Mouse (Mus musculus): ENCODE measurements around the gene Col25a1.
A peak's percentile ranks its signal among the peaks of the same experiment; 100 is the strongest.

Gene Col25a1

DNA sequence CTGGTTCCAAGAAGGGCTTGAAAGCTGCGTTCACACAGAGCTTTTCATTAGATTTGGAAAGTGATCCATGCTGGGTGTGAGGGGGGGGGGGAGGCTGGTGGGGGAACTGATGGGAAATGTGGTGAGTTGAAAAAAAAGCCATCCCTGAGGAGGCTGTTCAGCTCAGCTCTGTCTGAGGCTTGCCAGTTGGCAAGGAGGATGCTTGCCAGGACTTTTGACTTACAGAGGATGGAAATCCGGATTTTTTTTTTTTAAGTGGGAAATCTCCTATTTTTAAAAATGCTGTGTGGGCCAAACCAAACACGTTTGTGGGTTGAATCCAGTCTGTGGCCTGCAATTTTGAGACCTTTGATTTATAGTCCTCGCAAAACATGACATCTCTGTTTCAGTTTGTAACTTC, 35.6 kb downstream of the Col25a1 start:
- no peak for DNase-seq

DNA sequence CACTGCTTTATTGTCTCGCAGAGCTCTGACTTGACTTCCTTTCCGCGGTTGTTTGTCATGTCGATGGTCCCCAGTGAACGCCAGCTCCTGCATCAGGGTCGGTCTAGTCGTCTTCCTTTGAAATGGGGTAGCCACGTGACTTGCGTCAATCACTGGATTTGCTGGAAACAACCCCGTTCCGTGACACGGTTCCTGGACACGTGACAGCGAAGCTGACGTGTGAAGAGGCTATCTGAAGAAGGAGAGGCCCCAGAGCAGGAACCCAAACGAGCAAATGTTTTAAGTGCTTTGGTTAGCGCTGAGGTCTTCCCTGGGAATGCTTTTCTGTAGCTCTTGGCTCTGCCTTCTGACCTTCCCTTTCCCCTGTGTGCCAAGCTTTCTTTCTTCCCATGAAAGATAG, 41.5 kb downstream of the Col25a1 start:
- DNase-seq = no peak

DNA sequence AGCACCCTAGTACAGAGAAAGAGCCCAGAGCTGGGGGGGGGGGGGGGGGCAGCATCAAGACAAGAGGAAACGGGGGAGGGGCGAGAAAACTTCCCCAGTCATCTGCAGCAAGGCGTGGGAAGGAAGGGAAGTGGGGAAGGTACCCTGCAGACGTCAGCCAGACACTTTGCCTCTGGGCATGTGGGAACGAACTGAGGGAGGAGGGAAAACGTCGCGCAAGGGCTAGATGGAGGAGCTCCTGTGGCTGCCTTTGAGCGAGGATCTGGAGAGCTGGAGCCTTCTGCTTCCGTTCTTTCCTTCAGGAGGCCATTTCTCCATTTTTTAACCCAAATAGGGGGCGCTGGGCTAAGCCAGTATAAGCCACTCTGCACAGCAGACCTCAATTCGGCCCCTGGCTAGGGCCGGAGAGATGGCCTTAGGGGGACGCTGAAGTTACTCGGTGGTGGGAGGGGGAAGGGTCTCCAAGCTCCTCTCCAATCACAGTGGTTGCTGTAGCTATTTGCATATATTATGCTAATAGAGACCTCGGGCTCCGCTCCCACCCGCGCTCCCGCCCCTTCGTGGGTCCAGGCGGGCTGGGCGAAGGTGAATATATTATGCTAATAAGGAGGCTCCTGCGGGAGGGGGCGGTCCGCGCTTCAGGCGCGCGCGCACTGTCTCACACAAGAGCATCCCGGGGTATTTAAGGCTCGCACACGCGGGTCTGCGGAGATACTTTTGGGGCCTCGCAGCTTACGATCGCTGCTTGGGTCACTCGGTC, 49.1 kb downstream of the Col25a1 start:
- peak; percentile 74 for DNase-seq

DNA sequence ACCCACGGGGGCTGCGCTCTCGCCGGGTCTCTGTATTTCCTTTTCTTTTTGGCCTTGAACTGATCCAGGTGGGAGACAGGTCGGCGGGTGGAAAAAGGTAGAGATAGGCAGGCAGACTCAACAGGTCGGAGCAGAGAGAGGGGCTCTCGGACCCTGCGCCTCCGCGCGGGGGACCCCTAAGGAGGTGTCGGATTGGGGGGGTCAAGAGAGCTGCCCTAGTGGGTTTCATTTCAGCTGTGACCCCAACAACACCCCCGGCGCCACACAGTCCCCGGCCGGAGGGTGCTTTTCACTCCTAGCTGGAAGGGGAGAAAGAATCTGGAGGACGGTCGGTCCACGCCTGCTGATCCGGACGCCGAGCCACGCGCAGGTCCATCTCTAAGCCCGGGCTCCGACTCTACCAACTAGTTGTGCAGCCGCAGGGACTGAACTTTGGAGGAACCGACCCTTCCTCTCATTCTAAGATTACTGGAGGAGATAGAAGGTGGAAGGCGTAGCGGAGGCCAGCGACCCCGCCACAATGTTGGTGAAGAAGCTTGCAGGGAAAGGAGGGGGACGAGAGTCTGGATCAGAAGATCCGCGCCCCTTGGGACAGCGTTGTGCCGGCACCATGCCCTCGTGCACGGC, 49.8 kb downstream of the Col25a1 start:
- DNase-seq = peak; percentile 28

DNA sequence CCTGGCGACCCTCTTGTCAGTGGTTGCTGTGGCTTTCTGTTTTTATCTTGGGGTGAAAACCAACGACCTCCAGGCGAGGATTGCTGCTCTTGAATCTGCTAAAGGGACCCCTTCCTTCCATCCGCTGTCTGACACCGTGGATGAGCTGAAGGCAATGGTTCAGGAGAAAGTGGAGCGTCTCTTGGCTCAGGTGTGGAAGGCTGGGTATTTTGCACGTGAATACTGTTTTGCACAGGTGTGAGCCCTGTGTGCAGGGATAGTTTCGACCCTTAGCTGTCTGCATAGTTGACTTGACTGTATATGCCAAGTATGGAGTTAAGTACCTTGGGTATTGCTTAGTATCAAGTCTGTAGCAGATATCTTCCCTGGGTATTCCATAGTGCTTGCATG, 50.3 kb downstream of the Col25a1 start:
- DNase-seq = no peak

DNA sequence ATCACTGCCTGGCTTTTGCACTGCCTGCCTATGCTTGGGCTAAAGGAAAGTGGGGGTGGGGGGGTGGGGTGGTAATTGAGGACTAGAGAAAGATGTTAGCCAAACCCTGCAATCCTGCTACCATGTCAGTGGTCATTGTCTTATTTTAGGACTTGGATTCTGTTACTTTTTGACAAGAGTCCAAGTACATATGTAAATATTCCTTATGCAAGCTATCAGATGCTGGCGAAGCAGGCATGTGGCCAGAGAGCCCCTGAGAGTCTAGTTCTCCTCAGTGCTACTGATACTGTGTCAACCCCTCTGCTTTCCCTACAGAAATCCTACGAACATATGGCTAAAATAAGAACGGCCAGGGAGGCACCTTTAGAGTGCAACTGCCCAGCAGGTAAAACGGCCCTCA, 51.1 kb downstream of the Col25a1 start:
- DNase-seq = no peak

DNA sequence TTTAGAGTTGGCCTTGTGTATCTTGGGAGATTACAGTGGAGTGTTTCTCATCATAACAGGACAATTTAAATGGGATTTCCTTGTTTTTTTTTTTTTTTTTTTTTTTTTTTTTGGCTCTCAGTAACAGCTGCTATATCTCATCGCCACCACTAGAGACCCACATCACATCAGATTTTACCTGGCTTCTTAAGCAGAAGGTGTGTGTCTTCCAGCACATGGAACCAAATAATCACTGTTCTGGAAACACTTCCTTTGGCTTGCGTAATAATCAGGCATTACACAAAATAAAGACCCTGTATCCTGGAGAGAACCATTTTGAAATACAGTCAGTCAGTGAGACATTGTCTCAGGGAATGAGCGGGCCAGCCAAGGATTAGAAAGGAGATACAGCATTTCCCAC, 53.8 kb downstream of the Col25a1 start:
- DNase-seq = no peak

DNA sequence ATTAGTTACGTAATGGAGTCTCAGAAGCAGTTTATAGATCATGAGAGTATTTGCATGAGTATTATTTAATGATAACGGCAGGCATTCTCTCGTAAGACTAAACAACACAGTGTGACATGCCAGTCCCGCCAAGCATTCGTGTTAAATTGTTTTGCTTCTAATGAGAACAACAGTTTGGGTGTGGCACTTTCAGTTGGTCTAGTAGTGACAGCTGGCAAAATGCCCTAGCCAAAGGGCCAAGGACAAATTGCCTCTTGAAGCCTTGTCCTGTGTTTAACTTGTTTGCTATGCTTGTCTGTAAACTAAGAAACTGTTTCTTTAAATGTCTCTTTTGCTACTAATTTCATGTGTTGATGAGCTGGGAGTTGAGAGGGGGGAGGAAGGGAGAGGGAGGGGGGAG, 56.3 kb downstream of the Col25a1 start:
- no peak for DNase-seq

DNA sequence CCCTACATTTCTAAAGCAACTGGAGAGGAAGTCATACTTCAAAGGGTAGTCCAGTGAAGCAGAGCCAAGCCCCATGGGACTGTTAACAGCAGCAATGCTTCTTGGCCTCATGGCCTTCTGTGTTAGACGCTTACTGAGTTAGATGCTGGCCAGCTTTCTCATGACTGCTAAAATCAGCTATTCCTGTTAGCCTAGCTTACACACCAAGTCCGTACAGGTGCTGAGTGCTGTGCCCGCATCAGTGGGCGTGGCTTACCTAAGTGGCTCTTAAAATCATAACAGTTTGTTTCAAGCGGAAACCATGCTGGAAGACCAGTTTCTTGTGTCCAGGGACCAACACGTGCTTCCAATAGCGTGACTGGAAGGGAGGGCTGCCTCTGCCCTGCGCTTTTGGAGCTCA, 62.1 kb downstream of the Col25a1 start:
- no peak for DNase-seq

DNA sequence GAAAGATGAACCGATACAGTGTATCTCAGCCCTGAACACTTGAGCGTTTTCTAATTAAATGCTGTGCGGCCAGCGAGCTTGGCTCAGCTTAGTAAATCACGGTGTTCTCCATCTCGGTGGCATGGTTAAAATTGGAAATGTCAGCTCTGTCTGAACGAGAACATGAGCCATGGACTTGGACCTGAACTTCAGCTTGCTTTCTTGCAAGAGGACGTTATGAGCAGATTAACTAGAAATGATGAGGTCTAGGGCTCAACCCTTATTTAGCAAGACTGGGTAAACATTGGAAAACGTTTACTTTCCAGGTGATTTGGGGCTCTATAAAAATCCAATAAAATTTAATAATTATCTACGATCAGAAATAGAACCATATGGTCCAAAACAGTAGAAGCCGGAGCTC, 83.3 kb downstream of the Col25a1 start:
- DNase-seq = no peak

DNA sequence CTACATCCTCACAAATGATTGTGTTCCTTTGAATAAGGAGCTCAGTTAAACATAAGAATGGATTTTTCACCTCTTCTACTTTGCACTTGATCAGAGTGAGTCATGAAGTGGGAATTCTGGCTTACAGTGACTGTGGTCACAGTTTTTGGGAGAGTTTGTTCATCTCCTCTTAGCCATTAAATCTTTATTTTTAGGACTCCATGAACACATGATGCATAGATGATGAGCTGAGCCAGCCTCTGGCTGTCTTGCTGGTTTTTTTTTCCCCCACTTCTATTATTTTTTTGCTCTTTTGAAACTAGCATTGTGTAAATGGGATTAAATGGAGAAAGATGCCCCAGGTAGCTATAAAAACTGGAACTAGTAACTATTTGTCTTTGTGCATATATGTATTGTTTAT, 84.8 kb downstream of the Col25a1 start:
- no peak for DNase-seq

DNA sequence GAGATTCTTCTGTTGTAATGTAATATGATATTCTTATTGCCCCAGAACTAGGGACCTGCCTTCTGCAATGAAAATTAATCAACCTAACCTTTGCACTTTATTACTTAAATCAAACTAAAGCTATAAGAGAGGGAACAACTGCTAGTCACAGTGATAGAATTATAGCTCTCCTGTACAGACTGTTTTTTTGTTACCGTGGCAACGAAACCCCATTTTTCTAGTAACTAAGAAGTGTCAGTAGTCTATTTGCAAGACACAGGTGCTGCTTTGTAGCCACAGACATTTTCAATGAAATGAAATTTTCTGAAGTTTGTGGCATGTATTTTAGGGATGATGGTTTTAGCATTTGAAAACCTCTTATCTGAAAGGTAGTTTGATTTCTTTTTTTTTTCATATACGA, 85.3 kb downstream of the Col25a1 start:
- no peak for DNase-seq

DNA sequence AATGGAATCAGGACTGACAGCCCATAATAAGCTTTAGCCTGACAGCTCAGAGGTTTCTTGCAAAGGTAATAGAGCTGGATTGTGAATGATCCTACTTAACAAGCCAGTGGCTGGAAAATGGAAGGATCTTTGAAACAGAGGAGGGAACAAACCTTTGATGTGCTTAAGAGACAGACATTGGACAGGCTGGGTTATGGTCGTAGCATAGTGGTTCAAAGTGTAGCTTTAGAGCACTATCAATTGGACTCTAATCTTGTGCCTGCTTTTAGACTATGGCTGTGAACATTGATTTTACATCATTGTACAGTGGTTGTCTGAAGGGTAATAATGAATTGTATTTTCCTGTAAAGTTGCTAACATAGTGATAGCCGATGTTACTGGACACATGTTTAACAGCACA, 86.4 kb downstream of the Col25a1 start:
- DNase-seq = no peak

DNA sequence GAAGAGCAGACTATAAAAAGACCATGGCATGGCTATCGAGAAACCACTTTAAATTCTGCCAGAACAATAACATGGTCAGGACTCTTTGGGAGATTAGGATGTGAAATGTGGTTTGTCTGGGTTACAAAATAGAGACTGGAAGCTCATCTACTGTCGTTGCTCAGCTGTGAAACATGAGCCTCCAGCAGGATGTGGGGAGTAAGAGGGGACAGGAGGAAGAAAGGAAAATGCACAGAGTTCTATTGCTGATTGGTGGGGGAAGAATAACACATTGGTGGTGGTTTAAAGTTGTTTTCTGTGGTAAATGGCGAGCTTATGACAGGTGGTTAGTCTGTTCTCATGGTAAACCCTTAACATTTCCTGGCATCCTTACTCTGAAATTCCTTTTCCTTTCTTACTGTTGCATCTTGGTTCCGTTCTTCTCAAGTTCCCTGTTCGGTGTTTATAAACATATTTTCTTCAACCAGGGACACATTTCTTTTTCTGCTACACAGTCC, 87.0 kb downstream of the Col25a1 start:
- DNase-seq = no peak

DNA sequence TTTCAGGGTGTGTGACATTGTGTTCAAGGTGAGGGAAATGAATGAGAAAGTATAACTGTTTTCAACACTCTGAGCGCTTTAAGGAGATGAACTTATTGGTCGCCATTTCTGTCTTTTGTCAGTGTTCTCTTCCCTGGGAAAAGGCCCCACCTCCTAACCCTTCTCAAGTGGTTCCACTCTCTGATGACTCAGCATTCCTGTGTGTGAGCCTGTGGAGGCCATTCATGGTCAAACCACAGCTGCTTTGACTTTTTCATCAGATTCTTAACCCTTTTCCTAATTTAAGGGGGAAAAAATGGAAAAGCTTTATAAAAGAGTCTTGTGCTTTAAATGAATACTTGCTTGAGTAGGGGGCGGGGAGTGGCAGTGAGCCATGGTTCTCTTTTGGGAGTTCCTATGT, 89.5 kb downstream of the Col25a1 start:
- DNase-seq = no peak

DNA sequence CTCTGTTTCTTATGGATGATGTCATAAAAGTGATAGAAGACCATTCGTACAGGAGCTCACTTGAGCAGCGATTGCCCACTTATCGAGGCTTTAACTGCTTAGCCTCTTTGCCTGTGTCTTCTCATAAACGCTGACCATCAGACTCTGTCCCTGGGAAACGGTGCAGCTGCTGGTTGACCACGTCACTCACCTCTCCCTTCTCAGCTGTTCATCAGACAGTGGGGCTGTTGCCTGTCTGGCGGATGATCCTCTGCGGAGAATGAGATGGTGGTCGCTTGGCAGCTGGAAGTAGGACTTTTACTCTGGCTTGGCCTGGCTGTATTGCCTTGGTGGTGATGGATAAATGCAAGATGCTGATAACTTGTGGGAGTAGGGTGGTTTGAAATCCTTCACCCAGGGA, 96.9 kb downstream of the Col25a1 start:
- no peak for DNase-seq

DNA sequence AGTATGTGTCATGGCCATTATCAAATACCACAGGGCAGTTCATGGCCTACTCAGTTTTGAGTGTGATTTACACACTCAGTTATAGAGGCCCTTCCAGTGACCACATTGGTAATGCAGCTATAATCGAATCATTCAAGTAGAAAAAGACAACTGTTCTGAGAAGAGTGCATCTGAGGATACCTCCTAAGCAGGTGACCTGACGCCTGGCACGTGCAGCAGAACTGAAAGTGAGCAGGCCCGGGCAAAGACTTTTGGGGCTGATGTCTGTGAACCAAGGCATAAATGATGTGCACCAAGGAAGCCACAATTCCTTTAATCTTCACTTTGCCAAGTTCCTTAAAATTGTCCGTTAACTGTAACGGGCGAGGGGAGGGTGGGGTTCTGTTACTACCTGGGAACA, 101.6 kb downstream of the Col25a1 start:
- DNase-seq = no peak

DNA sequence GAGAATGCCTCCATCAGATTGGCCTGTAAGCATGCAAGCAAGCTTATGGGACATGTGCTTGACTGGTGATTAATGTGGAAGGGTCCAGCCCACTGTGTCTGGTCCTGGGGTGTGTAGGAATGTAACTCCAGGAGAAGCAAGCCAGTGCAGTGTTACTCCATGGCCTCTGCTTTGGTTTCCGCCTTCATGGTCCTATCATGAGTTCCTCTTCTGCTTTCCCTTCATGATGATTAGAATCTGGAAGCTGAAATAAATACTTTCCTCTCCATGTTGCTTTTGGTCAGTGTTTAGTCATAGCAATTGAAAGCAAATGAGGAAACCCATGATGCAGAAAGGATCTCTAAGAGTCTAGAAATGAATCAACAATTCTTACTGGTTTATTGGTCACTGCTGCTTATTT, 103.9 kb downstream of the Col25a1 start:
- no peak for DNase-seq

DNA sequence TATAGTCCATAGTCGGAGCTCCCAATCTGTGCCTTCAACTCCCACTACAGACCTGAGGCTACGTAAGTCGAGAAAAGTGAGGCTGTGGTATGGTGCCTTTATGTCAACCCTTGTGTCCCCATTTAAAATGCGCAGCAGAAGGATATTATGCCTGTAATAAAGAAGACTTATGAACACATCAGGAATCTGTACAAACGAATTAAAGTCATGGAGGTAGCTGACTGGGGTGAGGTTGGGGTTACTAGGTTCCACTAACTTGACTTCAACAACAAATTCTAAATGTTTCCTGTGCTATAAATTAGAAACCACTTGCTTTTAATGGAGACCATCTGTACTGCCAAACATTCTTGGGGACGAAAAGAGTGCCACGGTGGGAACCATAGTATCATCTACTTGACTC, 104.8 kb downstream of the Col25a1 start:
- no peak for DNase-seq

DNA sequence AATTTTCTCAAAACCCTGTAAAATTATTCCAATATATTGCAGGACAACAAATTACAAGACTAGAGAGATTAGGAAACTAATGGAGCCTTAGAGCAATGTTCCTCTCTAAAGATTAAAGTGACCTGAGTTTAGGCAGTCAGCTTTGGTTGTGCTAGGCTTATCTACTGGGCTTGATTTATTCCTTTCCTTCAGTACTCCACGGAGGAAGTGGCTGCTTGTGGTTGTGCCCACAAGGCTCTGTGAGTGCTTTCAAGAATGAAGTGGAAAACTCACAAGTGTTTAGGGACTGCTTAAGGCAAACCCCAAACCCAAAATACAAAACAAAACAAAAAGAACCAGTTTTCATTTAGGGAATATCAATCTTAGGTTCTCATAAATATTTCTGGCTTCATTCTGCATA, 106.6 kb downstream of the Col25a1 start:
- no peak for DNase-seq

DNA sequence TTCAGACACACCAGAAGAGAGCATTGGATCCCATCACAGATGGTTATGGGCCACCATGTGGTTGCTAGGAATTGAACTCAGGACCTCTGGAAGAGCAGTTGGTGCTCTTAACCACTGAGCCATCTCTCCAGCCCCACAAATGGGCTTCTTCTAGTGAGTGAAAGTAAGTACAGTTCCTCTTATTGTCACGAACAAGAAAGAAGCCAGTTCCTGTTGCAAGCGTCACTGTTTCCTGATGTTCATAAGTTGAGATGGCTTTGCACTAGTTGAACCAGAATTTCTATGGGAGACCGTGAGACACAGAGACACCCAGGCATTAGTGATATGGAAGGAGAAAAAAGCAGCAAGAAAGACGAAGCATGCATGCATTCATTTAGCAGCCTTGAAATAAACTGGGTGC, 110.6 kb downstream of the Col25a1 start:
- no peak for DNase-seq

DNA sequence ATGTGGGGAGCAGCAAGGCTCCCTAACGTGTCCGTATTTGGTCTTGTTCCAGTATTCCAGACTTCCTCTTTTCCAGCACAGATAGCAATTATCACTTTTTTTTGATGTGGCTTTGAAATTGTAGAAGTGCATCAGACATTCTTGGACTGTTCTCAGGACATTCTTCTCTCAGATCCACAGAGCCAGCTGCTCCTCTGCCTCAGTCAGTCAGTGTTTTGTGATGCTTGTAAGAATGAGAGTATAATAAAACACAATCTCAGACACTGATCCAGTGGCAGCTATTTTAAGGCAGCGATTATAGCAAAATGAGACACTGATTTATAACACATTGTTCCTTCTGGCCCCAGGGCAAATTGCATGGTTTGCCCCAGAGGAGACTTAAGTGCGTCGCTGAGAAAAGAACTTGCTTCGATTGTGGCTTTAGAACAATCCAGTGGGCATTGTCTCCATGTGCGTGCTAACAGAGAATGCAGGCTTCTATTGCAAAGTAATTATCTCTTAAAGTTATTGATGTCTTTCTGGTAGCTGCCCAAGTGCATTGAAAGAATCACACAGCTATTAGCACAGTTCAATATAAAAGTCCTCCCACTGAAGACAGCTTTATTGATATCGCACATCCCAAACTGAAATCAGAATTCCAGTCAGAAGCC, 111.5 kb downstream of the Col25a1 start:
- DNase-seq = no peak

DNA sequence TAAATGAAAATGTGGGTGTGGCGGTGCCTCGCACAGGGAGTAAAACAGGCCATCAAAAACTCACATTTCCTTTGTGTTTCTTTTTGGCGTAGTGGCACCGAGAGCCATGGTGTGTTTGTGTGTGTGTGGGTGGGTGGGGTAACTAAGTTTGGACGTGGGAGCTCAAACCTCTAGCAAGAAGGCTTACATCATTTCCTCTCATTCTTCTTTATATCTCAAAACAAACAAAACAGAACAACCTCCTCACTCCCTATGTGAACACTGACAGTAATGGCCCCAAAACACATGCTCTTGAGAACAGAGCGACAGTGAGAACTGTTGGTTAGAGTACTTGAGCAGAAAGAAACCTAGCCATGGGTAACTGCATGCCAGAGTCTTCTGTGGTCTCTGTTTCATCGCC, 121.1 kb downstream of the Col25a1 start:
- DNase-seq = no peak

DNA sequence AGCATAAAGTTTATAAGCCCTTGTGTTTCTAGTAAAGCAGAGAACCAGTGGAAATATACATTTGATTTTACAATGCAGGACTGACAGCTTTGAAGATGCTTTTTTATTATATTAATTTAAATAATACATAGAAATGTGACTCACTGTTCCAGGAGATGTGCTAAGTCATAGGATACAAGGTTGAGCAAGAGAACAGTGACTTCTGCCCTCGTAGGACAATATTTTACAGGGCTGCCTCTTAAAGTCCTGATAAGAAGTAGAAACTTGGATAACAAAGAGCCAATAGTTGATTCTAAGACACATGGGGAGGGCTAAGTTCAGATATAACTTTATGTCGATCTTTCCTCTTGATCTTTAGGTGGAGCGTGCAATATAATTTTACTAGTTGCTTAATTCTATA, 124.8 kb downstream of the Col25a1 start:
- no peak for DNase-seq

Data from right cerebral cortex, postnatal 25 days (tissue).